Mouse (Mus musculus) olfactory bulb, adult 2 months (tissue): ENCODE results near the gene Foxo6.

Experiments used
- CTCF ChIP-seq: fragments of 200-500 bp; IDR thresholded peaks from 2 replicates; pipeline ENCODE4 v1.5.1; 2012; ENCODE audit warnings: low read depth, mild to moderate bottlenecking, low read length, moderate library complexity; ENCODE audit not compliant: insufficient read depth
- POLR2A ChIP-seq: fragments of 200-500 bp; IDR thresholded peaks from 2 replicates; pipeline ENCODE4 v1.6.1; 2012; ENCODE audit warnings: mild to moderate bottlenecking, low read depth, low read length, moderate library complexity; ENCODE audit not compliant: insufficient read depth

DNA sequence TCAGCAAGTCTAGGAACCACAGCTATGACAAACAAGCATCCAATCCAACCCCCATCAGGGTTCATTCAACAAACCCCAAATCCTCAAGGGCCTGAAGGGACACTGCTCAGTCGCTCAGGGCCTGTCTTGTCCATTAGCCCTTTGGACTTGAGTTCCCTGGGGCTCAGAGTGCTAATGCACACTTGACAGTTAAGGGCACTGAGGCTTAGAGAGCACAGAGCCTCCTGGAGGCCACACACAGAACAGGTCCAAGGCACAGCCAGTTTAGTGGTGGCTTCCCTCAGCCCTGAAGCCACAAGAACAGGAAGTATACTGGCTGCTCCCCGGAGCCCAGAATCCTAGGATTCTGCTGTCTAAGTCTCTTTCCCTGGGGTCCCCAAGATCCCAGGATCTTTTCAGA, 53.9 kb downstream of the Foxo6 start:
- no peak for TF ChIP-seq POLR2A
- TF ChIP-seq CTCF: no peak
